In genomic region chr5:135149053-135149819, GRCm38 (mm10) we compare ENCODE assay signal across 8 mouse cellular contexts. TPM values are rescaled to one million over a fixed set of nuclear protein-coding genes. Genes with fewer than 3 reads are reported as not detected.
DNase-seq lines count a peak whose midpoint lies in the region; ATAC-seq and TF ChIP-seq lines count a peak whose summit lies in the region.

Gene Tbl2 (plus strand): TSS chr5:135149657.

- WGBS in forebrain, embryonic 13.5 days, result under 1% methylated on average over 61 of the region's 63 CpGs
- WGBS in large intestine, adult 2 months, result under 1% methylated on average over 63 of the region's 63 CpGs
- under 1% methylated on average over 62 of the region's 63 CpGs for WGBS in liver, postnatal 0 days (ENCODE audit: insufficient replicate concordance)
- under 1% methylated on average over 63 of the region's 63 CpGs for WGBS in neural tube, embryonic 14.5 days

- no peaks in the 10 kb centered on the region for H3K4me1 ChIP-seq in ES-Bruce4 (ENCODE audit: control insufficient read depth, insufficient read depth, low read length)
- H3K4me1 ChIP-seq in forebrain, embryonic 13.5 days, result peaks cover 18% of the 10 kb centered on the region
- H3K4me1 ChIP-seq in liver, postnatal 0 days (ENCODE audit: insufficient read depth), result peaks cover 15% of the 10 kb centered on the region
- H3K4me1 ChIP-seq in neural tube, embryonic 14.5 days (ENCODE audit: control insufficient read depth, insufficient read depth, low read length), result no peaks in the 10 kb centered on the region; the same call in 1 of the 2 replicates

- H3K36me3 ChIP-seq in ES-Bruce4 (ENCODE audit: control insufficient read depth, insufficient read depth, low read length, poor library complexity, severe bottlenecking), result peaks cover 20% of the 10 kb centered on the region
- H3K36me3 ChIP-seq in forebrain, embryonic 13.5 days (ENCODE audit: poor library complexity, severe bottlenecking), result peaks cover 15% of the 10 kb centered on the region
- peaks cover 12% of the 10 kb centered on the region for H3K36me3 ChIP-seq in liver, postnatal 0 days (replicated peaks; ENCODE audit: insufficient read depth, low read length)
- H3K36me3 ChIP-seq in neural tube, embryonic 14.5 days (ENCODE audit: control insufficient read depth, insufficient read depth, low read length), result no peaks in the 10 kb centered on the region

- H3K4me2 ChIP-seq in forebrain, embryonic 13.5 days, result peak within 1 kb of the TSS; percentile 78
- H3K4me2 ChIP-seq in liver, postnatal 0 days (ENCODE audit: low read depth, low read length), result peak within 1 kb of the TSS; percentile 98
- peak within 1 kb of the TSS; percentile 83 for H3K4me2 ChIP-seq in neural tube, embryonic 14.5 days (ENCODE audit: low read depth, low read length)

- peak; percentile 79 for TF ChIP-seq POLR2A in ES-Bruce4 (IDR thresholded peaks at IDR 0.05; ENCODE audit: insufficient read depth, low read length)

- peak; percentile 99 to 100 for DNase-seq in heart, postnatal 10 days
- peak; percentile 97 for DNase-seq in large intestine, adult 2 months (ENCODE audit: low read depth, low spot score)
- peak; percentile 99 for DNase-seq in liver, postnatal 0 days
- peak; percentile 99 for DNase-seq in testis, postnatal 10 days (ENCODE audit: low spot score)

- TF ChIP-seq CTCF in ES-Bruce4 (IDR thresholded peaks at IDR 0.05; ENCODE audit: low read depth, low read length), result no peak
- peak; percentile 40 for TF ChIP-seq CTCF in liver, postnatal 0 days (IDR thresholded peaks at IDR 0.05; ENCODE audit: low read depth)

- intact Hi-C loops in heart, postnatal 10 days (cut with DNase I), result loop anchor here (2.0 kb wide), 1 partner anchor 40 kb away; no protein-coding TSS in a partner anchor

- peak; percentile 93 for ATAC-seq in cerebellum, adult (ENCODE audit: insufficient number of reproducible peaks, low FRiP score, low TSS enrichment)
- peak; percentile 98 for ATAC-seq in forebrain, embryonic 13.5 days
- peak; percentile 95 for ATAC-seq in liver, postnatal 0 days
- peak; percentile 98 for ATAC-seq in neural tube, embryonic 14.5 days (ENCODE audit: low read depth)

- H3K9me3 ChIP-seq in ES-Bruce4 (replicated peaks; ENCODE audit: control insufficient read depth, insufficient read depth, low read length, poor library complexity, severe bottlenecking), result no peaks in the 10 kb centered on the region
- no peaks in the 10 kb centered on the region for H3K9me3 ChIP-seq in forebrain, embryonic 13.5 days (replicated peaks)
- no peaks in the 10 kb centered on the region for H3K9me3 ChIP-seq in liver, postnatal 0 days (ENCODE audit: low read length)
- H3K9me3 ChIP-seq in neural tube, embryonic 14.5 days (ENCODE audit: control insufficient read depth, low read length), result no peaks in the 10 kb centered on the region

- 0 out of 2 replicates have a peak, but pooled peaks have one; percentile 43 for TF ChIP-seq EP300 in ES-Bruce4 (IDR thresholded peaks at IDR 0.05; ENCODE audit: insufficient read depth, low read depth, low read length)
- peak; percentile 41 for TF ChIP-seq EP300 in liver, postnatal 0 days (IDR thresholded peaks at IDR 0.05; ENCODE audit: low read depth)

- peak within 1 kb of the TSS; percentile 76 for H3K9ac ChIP-seq in ES-Bruce4 (ENCODE audit: low read depth, poor library complexity, severe bottlenecking)
- peak within 1 kb of the TSS; percentile 80 for H3K9ac ChIP-seq in forebrain, embryonic 13.5 days
- peak within 1 kb of the TSS; percentile 86 for H3K9ac ChIP-seq in liver, postnatal 0 days (replicated peaks)
- peak within 1 kb of the TSS; percentile 62 for H3K9ac ChIP-seq in neural tube, embryonic 14.5 days (replicated peaks; ENCODE audit: low read depth, low read length)

- H3K27ac ChIP-seq in ES-Bruce4 (ENCODE audit: insufficient read depth, low read length), result peak within 1 kb of the TSS; percentile 83
- peak within 1 kb of the TSS; percentile 83 for H3K27ac ChIP-seq in forebrain, embryonic 13.5 days
- H3K27ac ChIP-seq in liver, postnatal 0 days (ENCODE audit: low read depth), result peak within 1 kb of the TSS; percentile 93
- H3K27ac ChIP-seq in neural tube, embryonic 14.5 days (ENCODE audit: low read depth, low read length), result peak within 1 kb of the TSS; percentile 79

- no peaks in the 10 kb centered on the region for H3K27me3 ChIP-seq in ES-Bruce4 (ENCODE audit: control insufficient read depth, insufficient read depth, low read length, poor library complexity, severe bottlenecking)
- no peaks in the 10 kb centered on the region for H3K27me3 ChIP-seq in forebrain, embryonic 13.5 days
- H3K27me3 ChIP-seq in liver, postnatal 0 days (ENCODE audit: insufficient read depth, low read length), result no peaks in the 10 kb centered on the region
- no peaks in the 10 kb centered on the region for H3K27me3 ChIP-seq in neural tube, embryonic 14.5 days (ENCODE audit: control insufficient read depth, insufficient read depth, low read length)

- peak within 1 kb of the TSS; percentile 91 for H3K4me3 ChIP-seq in ES-Bruce4 (ENCODE audit: low read depth, low read length)
- H3K4me3 ChIP-seq in forebrain, embryonic 13.5 days, result peak within 1 kb of the TSS; percentile 69
- H3K4me3 ChIP-seq in liver, postnatal 0 days (ENCODE audit: low read depth, low read length), result peak within 1 kb of the TSS; percentile 91
- H3K4me3 ChIP-seq in neural tube, embryonic 14.5 days (ENCODE audit: low read depth, low read length), result peak within 1 kb of the TSS; percentile 77

RNA-seq across cellular contexts. Expression of gene Tbl2, which starts in this region (rescaled TPM):
- polyA plus RNA-seq in ES-Bruce4 (2011; ENCODE audit: insufficient read depth, insufficient read length, low read depth, missing spikeins), result 28.2 and 32.4 TPM in 2 replicates
- polyA plus RNA-seq in forebrain, embryonic 13.5 days (2015; fragmentation: Nextera tagmentation; extraction: Ambion mirVana), result 18.8 and 19.3 TPM in 2 replicates
- 10 to 100 TPM; 13.0 to 15.6 TPM for total RNA-seq in heart, postnatal 10 days (2021)
- 8.9 and 11.7 TPM in 2 replicates for polyA plus RNA-seq in large intestine, adult 2 months (2012; rRNA removed)
- polyA plus RNA-seq in liver, postnatal 0 days (2015; fragmentation: Nextera tagmentation; extraction: Ambion mirVana), result 10.4 and 12.3 TPM in 2 replicates
- polyA plus RNA-seq in neural tube, embryonic 14.5 days (2014; fragmentation: Nextera tagmentation; extraction: Ambion mirVana), result 16.4 and 17.2 TPM in 2 replicates

Comparison
In these comparisons a context has a peak if more than half of its experiments do, and no peak if none do; other contexts are left out.
1. Peak in every context shown above with its lines: DNase-seq, ATAC-seq, H3K4me3 ChIP-seq and H3K27ac ChIP-seq.